Mouse (Mus musculus): ENCODE data around the gene Glb1. TPM values are rescaled to one million over a fixed set of nuclear protein-coding genes. Genes with fewer than 3 reads are reported as not detected.

Glb1 gene
- polyA plus RNA-seq, 2 experiments from 2014 or later: 43.0 to 62.1 TPM

DNA sequence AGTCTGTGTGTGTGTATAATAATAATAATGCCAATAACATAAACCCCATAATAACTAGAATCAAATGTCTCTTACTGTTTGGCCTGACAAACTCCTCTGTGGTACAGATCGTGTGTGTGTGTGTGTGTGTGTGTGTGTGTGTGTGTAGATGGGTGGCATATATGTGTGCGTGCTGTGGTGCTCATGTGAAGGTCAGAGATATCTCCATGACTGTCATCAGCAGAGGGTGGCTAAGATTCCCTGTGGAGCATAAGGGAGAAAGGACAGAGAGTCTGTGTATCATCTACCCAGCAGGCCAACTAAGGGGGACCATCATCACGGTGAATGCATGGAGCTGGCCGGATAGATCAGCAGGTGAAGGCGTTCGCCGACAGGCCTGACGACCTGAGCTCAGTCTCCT is 46.0 kb downstream of the Glb1 start:
- ATAC-seq: no peak

DNA sequence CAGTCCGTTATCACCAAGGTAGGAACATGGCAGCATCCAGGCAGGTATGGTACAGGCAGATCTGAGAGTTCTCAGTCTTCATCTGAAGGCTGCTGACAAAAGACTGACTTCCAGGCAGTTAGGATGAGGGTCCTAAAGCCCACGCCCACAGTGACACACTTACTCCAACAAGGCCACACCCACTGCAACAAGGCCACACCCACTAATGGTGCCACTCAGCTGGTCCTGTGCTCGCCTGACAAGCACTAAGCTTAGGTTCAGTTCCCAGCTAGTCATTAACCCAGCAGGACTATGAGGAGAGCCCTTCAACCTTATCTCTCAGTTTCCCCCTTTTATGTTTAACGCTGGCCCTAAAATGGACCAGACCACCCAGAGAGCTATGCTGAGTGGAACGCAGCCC is 47.8 kb downstream of the Glb1 start:
- ATAC-seq: no peak

DNA sequence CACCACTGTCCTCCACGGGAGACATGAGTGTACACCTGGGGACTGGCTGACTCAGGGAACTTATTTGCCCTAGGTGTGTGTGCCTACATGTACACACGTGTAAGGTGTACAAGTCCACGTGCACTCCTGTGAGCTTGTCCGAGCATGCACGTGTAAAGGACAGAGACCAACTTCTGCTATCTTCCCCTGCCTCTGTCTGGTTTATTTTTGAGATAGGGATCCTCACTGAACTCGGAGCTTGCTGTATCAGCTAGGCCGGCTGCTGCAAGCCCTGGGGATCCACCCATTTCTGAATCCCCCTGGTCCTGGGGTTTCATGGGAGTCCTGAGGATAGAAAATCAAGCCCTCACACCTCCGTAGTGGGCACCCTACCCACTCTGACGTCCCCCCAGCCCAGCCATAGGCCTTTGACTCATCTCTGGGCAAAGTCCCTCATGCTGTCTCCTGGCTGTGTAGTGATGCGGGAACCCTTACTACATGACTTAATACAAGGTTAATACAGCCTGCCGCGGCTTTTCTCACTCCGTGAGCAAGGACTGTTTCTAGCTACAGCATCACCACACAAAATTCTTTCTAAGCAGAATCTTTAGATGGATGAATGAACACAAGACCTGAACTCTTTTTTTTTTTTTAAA is 48.4 kb downstream of the Glb1 start:
- ATAC-seq: no peak

DNA sequence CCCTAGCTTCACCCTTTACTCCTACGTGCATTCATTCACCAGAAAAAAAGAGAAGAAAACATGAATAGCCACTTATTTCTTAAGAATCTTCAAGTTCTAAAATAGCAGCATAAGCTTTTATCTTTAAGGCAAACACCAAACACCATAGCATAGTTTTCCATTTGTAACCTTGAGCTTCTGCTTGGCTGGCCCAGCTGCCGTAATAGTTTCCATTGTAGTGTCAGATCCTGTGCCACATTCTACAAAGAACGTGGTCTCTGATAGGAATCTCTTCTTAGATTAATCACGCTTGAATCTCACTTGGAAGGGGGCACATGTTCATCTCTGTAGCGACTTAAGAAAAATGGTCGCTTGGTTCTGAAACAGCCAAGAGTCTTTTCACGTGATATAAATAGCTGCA is 50.7 kb downstream of the Glb1 start:
- peak; percentile 83 for ATAC-seq

DNA sequence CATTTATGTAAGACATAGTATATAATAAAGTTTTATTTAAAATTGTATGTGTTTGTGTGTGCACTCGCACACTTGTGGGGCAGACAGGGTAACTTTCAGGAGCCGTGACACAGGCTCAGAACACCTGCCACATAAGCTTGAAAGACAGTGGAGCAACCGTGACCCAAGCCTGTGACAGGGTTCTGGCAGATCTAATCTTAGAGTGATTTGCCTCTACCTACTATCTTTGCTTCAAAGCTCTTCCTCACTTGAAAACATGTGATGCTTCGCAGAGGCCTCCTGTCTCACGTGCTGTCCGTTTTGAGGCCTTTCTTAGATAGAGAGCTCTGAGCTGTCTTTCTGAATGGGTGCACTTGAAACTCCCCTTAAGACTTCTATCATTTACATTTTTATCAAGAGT is 51.5 kb downstream of the Glb1 start:
- peak; percentile 38 for ATAC-seq

DNA sequence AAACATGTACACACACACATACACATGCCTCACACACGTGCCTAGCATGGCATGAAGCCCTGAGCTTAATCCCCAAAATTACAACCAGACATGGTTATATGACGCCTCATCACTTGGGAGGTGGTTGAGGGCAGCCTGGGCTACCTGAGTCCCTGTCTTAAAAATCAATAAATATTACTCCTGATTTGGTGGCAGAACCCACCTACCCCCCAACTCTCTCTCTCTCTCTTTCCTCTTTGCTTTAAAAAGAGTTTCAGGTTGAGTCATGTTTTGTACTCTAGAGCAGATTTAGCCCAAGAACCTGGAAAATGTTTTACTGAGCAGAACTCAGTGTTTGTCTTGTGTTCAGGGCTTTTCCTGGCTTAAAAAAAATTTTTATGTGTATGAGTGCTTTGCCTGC is 54.5 kb downstream of the Glb1 start:
- ATAC-seq: no peak

DNA sequence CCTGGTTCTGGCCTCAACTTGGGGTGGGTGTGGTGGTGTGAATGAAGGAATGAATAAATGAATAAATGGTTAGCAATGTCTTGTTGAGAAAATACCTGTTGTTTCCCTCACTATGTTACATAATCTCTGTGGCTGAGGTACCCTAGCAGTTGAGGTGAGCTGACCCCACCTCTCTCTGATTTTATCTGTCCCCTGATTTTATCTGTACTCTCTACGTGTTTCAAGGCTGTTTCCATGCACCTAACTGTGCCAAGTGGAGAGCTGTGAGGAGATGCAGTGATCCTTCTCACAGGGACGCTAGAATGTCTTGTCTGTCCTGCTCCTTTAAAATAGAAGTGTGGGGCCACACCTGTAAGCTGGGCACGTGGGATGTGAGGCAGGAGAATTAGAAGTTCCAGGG is 57.6 kb downstream of the Glb1 start:
- no peak for ATAC-seq

DNA sequence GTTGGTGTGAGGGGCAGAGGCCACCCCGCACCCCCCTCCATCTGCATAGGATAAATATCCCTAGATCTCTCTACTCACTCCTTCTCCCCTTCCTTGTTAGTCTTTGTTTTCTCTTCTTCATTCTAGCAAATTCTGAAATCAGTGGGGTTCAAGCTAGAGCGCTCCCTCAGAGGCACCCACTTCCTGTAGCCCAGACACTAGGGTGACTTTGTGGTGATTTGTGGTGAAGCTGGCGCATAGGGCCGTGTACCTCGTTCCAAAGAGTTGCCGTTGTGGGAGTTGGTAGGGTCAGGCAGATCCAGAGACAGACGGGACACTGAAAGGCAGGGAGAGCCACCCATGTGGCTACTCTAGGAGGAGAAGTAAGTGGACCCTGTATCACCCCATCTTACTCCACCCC is 61.7 kb downstream of the Glb1 start:
- peak; percentile 71 for ATAC-seq

DNA sequence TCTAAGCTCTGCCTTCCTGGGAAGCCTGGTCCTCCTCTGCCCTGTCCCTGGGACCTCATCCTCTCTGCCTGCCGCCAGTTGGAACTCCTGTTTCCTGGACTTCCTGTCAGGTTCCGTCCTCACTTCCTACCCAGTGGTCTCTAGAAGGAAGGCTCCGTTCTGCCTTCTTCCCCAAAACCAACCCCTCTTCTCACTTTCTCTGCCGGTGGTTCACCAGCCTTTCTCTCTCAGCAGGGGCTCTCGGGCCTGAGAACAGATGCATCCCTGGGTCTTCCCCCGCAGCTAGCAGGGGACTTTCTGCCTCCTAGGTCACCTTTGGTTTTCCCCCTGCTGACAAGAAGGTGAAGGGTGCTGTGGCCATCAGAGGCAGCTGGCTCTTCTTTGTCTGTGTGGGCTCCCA is 64.6 kb downstream of the Glb1 start:
- no peak for ATAC-seq

DNA sequence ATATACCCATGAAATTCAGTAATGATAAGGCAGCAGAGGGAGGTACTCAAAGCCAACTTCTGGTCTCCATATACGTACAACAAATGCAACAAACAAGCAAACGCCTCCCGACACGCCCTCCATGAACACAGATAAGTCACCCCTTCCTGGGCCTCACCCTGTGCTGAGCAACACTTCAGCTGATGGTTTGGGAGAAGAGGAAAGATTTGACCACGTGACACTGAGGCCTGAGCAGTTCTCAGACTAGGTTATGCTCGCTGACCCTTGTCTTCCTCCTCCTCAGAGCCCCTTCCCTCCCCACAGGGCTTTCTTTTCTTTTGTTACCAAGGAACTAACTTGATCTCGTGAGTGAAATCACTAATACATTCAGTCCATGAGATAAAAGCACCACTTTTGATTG is 66.0 kb downstream of the Glb1 start:
- no peak for ATAC-seq

DNA sequence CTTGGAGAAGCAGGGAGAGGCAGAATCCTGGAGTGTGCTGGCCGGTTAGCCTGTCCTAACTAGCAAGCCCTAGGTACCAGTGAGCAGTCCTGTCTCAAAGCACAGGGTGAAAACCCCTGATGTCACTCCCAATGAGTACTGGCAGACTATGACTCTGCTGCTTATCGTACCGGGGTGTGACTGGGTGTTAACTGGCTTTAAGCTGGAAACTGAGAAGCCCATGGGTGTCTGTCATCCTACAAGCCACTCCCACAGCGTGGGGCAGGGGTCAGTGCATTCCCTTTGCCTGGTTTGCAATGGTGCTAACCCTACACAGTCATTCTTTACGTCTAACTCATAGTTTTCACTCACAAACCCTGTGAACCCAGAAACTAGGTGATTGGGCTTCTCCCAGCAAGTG is 67.3 kb downstream of the Glb1 start:
- ATAC-seq: no peak

DNA sequence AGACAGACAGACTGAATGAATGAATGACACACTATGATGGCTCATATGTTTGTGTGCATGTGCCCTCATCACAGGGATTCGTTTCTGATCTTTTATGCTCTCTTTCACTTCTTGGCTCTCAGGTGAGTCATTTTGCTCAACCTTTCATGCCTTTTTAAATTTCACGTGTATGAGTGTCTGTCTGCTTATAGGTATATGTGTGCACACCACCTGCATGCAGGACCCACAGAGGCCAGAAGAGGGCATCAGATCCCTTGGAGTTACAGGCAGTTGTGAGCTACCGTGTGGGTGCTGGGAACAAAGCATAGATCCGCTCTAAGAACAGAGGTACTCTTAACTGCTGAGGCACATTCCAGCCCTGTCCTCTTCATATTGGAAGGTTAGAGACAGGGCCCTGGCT is 67.8 kb downstream of the Glb1 start:
- ATAC-seq: no peak

DNA sequence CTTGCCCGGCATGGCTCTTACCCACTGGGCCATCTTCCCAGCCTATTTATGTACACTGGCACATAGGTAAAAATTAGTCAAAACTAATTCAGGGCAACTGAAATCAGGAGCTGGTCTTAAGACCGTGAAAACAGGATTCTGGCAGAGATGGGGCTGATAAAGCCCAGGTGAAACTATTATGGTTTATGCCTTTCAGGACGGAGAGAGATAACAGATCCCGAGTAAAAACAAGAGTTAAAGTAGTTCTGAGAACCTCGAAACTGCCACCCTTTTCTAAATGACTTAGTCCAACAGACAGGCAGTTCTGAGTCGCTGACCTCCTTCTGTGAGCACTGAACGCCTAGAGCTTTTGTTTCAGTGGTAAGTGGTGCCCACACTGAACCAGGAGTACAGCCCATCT is 71.0 kb downstream of the Glb1 start:
- no peak for ATAC-seq

DNA sequence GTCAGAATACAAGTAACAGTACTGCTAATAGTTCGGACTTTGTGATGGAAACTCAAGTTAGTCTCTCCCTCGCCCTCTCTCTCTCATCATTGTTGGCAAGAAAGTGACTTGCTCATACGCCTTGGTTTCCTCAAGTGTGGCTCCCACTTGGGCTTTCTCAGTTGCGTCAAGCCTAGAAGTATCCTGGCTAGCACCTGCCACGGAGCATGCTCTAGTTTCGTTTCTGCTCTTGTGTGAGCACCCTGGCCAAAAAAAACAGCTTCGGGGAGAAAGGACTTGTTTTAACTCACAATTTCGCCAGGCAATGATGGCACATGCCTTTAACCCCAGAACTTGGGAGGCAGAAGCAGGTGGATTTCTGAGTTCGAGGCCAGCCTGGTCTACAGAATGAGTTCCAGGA is 76.1 kb downstream of the Glb1 start:
- peak; percentile 21 for ATAC-seq

DNA sequence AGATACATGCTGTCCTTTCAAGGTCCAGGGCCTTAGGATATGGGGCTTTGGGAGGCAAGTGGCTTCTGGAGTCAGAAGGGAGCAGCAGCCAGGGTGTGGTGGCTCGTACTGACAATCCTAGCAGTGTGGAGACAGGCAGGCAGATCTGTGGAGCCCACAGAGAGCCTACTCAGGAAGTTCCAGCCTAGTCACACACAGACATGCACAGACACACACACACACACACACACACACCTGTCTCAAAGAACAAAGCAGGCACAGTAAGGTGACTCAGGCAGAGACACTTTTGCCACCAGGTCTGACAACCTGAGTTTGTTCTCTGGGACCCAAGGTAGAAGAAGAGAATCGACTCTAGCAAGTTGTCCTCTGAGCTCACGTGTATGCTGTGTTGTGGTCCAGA is 80.1 kb downstream of the Glb1 start:
- ATAC-seq: peak; percentile 58

DNA sequence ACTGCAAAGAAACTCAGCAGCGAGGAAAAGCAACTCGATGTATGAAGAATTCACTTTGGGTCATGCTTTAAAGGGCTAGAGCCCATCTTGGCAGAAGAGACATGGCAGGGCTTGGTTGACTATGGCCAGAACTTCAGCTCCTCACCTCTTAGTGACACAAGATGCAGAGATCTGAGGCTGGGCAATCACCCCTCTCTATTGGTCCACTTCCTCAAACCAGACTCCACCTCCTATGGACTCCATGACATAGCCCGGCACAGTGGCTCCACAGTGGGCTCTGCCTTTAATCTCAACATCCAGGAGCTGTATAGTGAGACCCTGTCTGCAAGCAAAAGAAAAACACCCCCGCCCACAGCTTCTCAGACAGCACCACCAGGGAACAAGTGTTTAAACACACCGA is 83.9 kb downstream of the Glb1 start:
- no peak for ATAC-seq

DNA sequence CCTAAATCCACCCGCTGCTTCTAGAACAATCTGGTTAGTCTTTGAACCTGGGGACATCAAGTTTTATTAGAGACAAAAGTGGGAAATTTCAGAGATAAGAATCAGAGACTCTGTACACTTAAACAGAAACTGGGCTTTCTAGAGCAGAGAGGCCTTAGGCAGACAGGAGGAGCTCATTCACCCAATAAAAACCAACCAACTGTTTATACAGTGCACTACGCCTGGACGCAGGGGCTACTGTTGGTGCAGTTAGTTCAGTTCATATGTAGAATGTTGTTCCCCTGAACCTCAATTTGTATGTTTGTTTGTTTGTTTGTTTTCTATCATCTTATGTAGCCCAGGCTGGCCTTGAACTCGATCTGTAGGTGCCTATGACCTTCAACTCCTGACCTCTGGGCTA is 85.9 kb downstream of the Glb1 start:
- ATAC-seq: peak; percentile 31

DNA sequence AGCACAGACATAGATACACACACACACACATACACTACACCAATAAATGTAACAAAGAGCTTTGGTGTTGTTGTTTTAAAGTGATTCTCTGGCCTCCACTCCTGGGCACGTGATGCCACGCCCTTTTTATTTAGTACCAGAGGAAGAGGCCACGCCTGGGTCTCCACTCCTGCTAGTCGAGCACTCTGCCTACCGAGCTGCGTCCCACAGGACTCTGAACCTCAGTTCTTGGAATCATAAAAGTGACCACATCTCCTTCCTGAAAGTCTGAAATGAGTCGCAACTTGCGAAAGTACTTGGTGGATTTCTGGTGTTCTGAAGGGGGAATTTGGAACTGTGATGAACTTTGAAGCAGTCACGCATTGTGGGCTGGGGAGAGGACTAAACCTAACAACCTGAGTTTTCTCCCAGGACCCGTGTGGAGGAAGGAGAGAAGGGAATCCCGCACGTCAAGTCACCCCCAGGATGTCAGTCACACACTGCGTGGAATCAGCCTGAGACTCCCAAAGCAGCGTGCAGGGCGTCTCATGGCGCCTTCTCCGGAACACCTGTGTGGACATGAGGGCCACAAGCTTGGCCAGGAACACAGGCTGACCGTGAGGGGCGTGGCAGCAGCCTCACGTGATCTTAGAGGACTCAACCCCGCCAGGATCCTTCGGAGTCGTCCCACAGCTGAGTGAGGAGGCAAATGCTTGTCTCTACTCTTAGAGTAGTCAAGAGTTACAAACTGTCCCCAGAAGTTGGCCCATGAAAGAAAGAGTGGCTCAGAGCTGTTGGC is 86.8 kb downstream of the Glb1 start:
- peak; percentile 35 for ATAC-seq

DNA sequence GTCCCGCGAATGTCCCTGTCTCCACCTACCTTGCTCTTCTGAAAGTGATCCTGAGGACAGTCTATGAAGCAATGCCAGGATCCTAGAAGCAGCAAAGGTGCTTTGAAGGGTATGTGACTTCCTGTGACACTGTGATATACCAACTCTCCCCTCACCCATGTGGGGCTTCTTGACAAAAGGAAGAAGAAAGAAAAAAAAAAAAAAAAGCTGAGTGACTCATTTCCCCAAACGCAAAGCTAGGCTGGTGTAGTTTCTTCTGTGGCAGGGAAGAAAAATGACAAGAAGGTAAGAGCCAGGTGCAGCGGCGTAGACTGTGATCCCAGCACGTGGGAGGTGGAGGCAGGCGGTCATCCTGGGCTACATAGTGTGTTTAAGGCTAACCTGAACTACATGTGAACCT is 95.6 kb downstream of the Glb1 start:
- peak; percentile 82 for ATAC-seq

DNA sequence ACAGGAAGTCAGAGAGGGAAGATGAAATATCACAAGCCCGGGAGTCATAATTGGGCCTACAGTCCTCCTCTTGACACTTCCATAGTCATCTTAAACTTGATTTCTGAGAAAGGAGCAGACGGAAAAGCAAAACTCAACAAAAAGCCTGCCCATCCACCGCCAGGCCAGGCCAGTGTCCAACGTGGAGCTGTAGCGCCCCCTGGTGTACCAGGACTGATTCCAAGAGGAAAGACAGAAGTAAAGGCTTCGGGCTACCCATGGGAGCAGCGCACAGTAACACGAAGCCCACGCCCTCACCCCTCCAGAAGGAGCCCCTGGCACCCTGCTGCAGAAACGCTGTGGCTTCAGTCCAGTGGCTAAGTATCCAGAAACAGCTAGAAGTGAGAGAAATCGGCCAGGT is 97.3 kb downstream of the Glb1 start:
- ATAC-seq: peak; percentile 65

DNA sequence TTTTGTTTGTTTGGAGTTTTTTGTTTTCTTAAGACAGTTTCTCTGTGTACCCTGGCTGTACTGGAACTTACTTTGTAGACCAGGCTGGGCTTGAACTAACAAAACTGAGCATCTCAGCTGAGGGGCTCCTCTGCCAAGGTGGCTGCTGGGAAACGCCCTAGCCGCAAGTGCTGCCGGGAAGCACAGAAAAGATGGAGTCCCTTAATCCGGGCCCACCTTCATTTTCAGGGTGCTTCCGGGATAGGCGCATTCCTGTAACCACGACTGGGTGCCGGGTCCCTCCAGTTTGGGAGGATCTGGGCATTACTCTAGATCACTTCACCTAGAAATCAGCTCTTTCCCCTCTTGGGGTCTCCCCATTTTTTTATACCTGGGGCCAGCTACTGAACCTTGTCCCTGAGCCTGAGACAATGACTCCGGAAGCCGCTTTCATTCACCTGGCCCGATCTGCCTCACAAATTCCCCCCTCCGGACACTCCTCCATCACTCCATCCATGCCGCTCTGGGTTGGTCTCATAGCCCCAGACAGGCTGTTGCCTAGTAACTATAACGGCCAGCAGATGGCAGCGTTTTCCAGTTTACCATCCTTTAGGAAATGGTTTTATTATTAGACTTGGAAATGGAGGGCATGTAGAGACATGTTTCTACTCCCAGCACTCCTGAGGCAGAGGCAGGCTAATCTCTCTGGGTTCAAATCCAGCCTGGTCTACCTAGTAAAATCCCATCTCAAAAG is 99.1 kb downstream of the Glb1 start:
- ATAC-seq: peak; percentile 31

DNA sequence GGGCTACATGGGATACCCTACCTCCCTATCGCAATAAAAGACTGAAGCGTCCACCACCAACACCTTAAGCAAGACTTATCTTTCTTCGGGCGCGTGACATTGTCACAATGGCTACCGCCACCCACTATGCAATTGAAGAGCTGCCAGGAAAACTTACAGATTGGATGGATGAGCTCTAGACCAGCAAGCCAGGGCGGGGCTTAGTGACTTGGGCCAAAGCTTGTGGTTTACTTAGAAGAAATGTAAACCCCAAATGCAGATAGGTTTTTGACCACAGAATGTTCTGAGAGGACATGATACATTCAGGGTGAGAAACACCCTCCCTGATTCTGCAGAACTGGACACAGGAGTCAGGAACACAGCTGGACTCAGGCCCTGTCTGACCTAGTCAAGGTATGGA is 100.2 kb downstream of the Glb1 start:
- no peak for ATAC-seq

DNA sequence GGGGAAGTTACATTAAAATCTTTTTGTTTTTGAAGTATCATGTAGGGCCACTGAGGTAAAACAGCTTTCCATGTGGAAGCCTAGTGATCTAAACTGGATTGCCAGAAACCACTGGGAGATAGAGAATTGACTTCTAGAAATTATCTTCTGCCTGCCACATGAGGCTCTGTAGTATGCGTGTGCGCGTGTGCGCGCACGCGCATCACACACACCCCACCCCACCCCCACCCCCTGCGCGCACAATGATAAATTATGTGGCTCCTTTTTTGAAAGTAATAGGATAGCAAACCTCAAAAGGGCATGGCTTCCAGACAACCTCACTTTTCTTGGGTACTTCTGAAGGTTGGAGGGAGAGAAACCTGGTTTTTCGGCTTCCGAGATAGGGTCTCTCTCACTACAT is 101.0 kb downstream of the Glb1 start:
- no peak for ATAC-seq
